Mouse (Mus musculus): ENCODE data around the gene Irak1.

Gene Irak1

GRCm38 (mm10) chrX:74023188-74024049 is at the start of gene Irak1:
TSS of gene Irak1 (minus strand) at chrX:74023918.
- DNase-seq (ENCODE audit: low spot score), result peak; percentile 75

GRCm38 (mm10) chrX:74070794-74071193 is 47.1 kb upstream of the Irak1 start:
- no peak for DNase-seq (ENCODE audit: low spot score)

GRCm38 (mm10) chrX:74067891-74068290 is 44.2 kb upstream of the Irak1 start:
- DNase-seq (ENCODE audit: low spot score), result no peak

GRCm38 (mm10) chrX:74045107-74045506 is 21.4 kb upstream of the Irak1 start:
- DNase-seq (ENCODE audit: low spot score), result no peak

- peak; percentile 66 for DNase-seq (ENCODE audit: low spot score)
Observed at GRCm38 (mm10) chrX:74037702-74038375, 14.1 kb upstream of the Irak1 start.

GRCm38 (mm10) chrX:74030000-74030399 is 6.3 kb upstream of the Irak1 start:
- peak; percentile 31 for DNase-seq (ENCODE audit: low spot score)

- DNase-seq (ENCODE audit: low spot score), result no peak
Observed at GRCm38 (mm10) chrX:74022795-74023187, 927 bp downstream of the Irak1 start.

- DNase-seq (ENCODE audit: low spot score), result no peak
Observed at GRCm38 (mm10) chrX:74014597-74014996, 9.1 kb downstream of the Irak1 start.

- DNase-seq (ENCODE audit: low spot score), result no peak
Observed at GRCm38 (mm10) chrX:74008063-74008462, 15.7 kb downstream of the Irak1 start.

- no peak for DNase-seq (ENCODE audit: low spot score)
Observed at GRCm38 (mm10) chrX:74006401-74006800, 17.3 kb downstream of the Irak1 start.

GRCm38 (mm10) chrX:74003644-74004043 is 20.1 kb downstream of the Irak1 start:
- DNase-seq (ENCODE audit: low spot score), result no peak

- no peak for DNase-seq (ENCODE audit: low spot score)
Observed at GRCm38 (mm10) chrX:74001024-74001423, 22.7 kb downstream of the Irak1 start.

- peak; percentile 82 for DNase-seq (ENCODE audit: low spot score)
Observed at GRCm38 (mm10) chrX:73998911-73999869, 24.5 kb downstream of the Irak1 start.

- DNase-seq (ENCODE audit: low spot score), result no peak
Observed at GRCm38 (mm10) chrX:73977783-73978182, 45.9 kb downstream of the Irak1 start.

GRCm38 (mm10) chrX:73976283-73976682 is 47.4 kb downstream of the Irak1 start:
- no peak for DNase-seq (ENCODE audit: low spot score)

GRCm38 (mm10) chrX:73972774-73973173 is 50.9 kb downstream of the Irak1 start:
- no peak for DNase-seq (ENCODE audit: low spot score)

GRCm38 (mm10) chrX:73970781-73971180 is 52.9 kb downstream of the Irak1 start:
- DNase-seq (ENCODE audit: low spot score), result no peak

- no peak for DNase-seq (ENCODE audit: low spot score)
Observed at GRCm38 (mm10) chrX:73969729-73970128, 54.0 kb downstream of the Irak1 start.

GRCm38 (mm10) chrX:73969167-73969566 is 54.6 kb downstream of the Irak1 start:
- no peak for DNase-seq (ENCODE audit: low spot score)

- peak; percentile 94 for DNase-seq (ENCODE audit: low spot score)
Observed at GRCm38 (mm10) chrX:73967177-73968075, 56.3 kb downstream of the Irak1 start.
